Mouse (Mus musculus): Measurements from ENCODE around the gene Gucy1b2.

DNA sequence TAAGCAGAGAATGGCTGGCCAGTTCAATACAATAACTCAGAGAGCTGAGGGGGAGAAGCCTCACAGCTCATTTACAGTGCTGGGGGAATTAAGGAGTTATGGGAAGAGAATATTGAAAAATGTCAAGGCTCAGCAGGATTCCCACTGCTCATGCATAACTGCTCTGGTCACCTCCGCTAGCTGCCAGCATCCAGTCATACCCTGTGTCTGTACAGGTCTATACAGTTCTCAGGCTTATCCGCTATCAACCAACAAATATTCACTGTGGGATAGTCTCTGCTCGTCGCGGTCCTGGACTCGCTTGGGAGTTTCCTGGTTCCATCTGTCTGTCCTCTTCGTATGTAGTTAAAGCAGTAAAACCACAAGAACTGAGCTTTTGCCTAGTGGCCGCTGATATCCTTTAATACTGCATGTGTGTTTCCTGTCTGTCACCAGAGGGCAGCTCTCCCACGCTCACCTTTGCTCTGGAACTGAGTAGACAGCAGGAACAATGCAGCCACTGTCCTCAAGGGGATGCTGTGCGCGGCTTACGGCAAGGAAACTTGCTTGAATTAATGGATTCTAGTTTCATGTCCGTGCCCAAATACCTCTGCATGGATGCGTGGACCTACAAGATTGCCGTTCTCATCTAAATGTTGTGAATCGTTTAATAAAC lies 36.2 kb upstream of the Gucy1b2 start:
- peak; percentile 27; the same call in 1 of the 2 replicates for TF ChIP-seq CTCF (IDR thresholded peaks at IDR 0.05; ENCODE audit: low read depth, low read length)
- TF ChIP-seq TAL1 (conservative IDR thresholded peaks at IDR 0.05; ENCODE audit: low read depth, low read length), result no peak
- TF ChIP-seq GATA1 (IDR thresholded peaks at IDR 0.05; ENCODE audit: borderline replicate concordance, low read length), result no peak
